Mouse (Mus musculus): ENCODE results near the gene Arpp19.

The Arpp19 gene

GRCm38 (mm10) chr9:75038357-75038688 lies 909 bp downstream of the Arpp19 start:
- DNase-seq (ENCODE audit: low spot score in 2 of 2) = no peak

DNA sequence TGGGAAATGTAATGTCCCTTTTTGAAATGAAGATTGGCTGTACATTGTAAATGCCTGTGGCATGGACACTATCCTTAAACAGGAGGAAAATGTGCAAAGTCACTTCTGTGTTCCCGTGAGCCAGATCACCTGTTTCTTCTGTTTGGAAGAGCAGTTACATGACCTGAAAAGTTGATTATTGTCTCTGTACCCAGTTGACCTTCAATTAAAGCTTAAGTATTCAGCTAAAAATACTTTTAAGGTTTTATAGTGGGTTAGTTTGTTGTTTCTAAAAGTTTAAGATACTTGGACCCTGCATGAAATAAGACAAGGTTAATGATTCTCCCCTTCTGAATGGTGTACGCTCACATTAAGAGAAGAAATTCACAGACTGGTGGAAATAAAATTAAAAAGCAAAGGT lies 3.2 kb downstream of the Arpp19 start:
- DNase-seq (ENCODE audit: low spot score in 2 of 2) = no peak

DNA sequence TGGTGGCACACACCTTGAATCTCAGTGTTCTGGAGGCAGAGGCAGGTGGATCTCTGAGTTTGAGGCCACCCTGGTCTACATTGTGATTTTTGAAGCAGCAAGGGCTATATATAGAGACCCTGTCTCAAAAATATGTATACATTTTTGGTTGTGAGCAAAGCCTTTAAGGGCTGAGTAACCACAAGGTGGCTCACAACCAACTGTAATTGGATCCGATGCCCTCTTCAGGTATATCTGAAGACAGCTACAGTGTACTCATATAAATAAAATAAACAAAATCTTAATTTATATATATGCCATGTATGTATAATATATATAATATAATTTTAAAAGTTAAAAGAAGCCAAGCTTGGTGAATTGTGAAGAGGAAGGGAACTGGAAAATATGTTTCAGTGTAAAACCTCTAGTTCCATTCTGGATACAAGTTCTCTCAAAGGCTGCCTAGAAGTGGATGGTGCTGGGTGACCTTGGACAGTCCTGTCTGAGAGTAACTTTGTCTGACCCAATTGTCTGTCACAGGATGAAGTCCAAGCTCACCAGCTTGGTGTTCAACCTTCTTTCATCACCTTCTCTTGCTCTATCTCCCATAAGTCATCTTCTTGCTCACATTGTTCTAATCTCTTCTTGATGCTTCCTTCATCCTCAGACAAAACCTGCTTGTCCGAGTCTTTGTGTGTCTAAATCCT lies 4.6 kb downstream of the Arpp19 start:
- no peak for DNase-seq (ENCODE audit: low spot score in 2 of 2)

DNA sequence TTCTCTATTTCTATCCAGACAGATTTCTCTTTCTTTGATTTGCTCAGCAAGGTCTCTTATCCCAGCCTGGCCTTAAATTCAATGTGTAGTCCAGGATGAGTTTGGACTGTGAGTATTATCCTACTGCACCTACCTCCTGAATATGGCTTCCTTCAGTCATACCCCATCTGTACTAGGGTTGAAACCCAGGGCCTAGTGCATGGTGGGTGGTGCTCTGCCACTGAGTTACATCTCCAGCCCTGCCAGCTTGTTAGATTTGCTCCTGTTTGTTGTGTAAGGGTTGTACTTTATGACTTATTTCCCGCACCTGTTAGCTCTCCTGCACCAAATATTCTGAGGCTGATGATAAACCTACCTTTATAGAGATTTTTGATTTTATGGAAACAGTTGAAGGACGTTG lies 5.8 kb downstream of the Arpp19 start:
- no peak for DNase-seq (ENCODE audit: low spot score in 2 of 2)

DNA sequence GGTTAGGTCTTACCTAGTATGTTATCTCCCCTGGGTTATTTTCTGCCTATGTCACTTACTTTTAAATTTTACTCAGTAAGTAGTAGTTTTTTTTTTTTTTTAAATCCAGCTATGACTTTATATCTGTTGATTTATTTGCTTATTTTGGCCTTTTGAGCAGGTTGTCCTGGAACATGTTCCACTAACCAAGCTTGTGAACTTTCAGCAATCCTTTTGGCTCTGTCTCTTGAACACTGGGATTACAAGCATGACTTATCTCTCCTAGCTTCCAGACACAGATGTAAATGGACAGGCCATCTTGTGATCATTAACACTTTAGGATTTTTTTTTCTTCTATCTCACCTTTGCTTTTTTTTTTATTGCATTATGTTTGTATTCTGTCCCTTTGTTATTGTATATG lies 9.7 kb downstream of the Arpp19 start:
- no peak for DNase-seq (ENCODE audit: low spot score in 2 of 2)

GRCm38 (mm10) chr9:75049100-75049499 lies 11.7 kb downstream of the Arpp19 start:
- DNase-seq (ENCODE audit: low spot score in 2 of 2) = no peak

DNA sequence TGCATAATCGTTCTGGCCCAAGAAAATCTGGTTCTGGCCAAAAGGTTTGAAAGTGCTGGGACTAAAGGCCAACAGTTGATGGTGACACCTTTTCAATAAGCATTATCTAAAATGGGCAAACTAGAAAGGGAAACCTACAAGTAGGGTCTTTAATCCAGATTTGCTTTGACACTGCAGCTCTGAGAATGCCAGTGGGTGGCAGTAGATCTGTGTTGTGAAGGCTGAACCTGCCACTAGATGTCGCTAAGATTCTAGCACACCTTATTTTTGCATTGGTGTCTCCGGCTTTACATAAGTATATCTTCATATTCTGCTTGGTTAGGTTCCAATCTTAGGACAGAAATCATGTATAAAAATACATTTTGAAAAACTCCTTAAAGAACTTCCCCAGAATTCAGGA lies 12.6 kb downstream of the Arpp19 start:
- peak in 1 of 2 experiments; percentile 59 for DNase-seq (ENCODE audit: low spot score in 2 of 2)

DNA sequence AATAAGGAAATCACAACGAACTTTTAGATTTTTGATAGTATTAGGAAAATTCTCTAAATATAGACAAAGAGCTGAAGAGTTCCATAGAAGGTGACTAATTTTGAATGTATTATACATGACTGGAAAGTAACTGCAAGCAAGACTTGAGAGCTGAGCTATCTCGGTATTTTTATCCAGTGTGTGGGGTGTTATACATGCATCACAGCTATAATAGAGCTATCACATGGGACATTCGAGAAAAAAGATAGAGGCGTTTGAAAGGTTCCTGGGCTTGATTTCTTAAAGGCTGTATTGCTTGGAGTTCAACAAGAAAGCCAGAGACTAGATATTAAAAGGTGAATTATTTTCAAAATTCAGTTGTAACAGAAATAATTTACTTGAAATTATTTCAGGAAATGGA lies 14.4 kb downstream of the Arpp19 start:
- DNase-seq (ENCODE audit: low spot score in 2 of 2) = no peak

DNA sequence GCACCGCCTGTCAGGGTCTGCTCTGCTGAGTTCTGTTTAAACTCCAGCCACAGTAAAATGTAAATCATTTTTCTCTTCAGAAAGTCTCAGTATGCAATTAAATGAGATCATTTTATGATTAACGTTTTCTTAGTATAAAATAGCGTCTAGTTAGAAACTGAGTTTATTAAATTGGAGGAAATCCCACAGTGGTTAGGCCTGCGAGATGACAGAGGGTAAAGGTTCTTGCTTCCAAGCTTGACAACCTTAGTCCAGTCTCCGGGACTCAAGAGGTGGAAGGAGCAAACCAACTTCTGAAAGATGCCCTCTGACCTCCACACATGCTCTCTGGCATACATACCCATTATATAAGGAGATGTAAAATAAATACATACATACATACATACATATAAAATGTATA lies 17.6 kb downstream of the Arpp19 start:
- DNase-seq (ENCODE audit: low spot score in 2 of 2) = no peak

- DNase-seq (ENCODE audit: low spot score in 2 of 2) = no peak
Observed at GRCm38 (mm10) chr9:75064678-75065331, 27.4 kb downstream of the Arpp19 start.

DNA sequence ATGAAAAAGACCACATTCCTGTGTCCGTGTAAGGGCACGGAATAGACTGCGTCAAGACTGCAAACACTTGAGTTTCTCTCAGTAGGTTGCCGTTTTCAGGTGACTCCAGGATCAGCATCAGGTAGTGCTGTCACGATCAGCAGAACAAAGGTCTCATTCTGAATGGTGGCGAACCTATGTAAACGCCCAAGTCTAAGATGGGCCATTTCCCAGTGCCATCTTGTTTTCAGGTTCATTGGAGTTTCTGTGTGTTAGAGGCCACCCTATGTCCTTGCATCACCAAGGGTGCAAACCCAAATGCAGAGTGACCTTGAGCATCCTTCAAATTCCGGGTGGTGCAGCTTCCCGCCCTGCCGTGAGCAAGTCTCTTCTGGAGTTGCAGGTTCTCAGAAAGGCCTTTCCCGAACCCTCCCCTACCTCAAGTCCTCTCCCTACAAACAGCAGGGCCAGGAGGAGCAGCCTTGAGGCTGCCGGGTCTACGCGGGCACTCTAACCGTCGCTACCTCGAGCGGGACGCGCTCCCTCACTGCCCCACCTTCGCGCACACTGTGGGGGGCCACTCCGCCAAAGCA lies 33.1 kb downstream of the Arpp19 start, which contains the start of gene Myo5a:
Gene Myo5a, plus strand, starts transcription at position 559 of the 572 bp plus-strand sequence.
- no peak for DNase-seq (ENCODE audit: low spot score in 2 of 2)

- DNase-seq (ENCODE audit: low spot score in 2 of 2) = peak; percentile 56 to 77
Observed at GRCm38 (mm10) chr9:75071029-75071705, 33.8 kb downstream of the Arpp19 start.

GRCm38 (mm10) chr9:75071706-75072192 lies 34.3 kb downstream of the Arpp19 start:
- no peak for DNase-seq (ENCODE audit: low spot score in 2 of 2)

GRCm38 (mm10) chr9:75072361-75072760 lies 34.9 kb downstream of the Arpp19 start:
- DNase-seq (ENCODE audit: low spot score in 2 of 2) = no peak

GRCm38 (mm10) chr9:75077191-75077590 lies 39.8 kb downstream of the Arpp19 start:
- DNase-seq (ENCODE audit: low spot score in 2 of 2) = no peak

GRCm38 (mm10) chr9:75085242-75085824 lies 47.9 kb downstream of the Arpp19 start:
- DNase-seq (ENCODE audit: low spot score in 2 of 2) = no peak

- DNase-seq (ENCODE audit: low spot score in 2 of 2) = no peak
Observed at GRCm38 (mm10) chr9:75087823-75088222, 50.4 kb downstream of the Arpp19 start.

DNA sequence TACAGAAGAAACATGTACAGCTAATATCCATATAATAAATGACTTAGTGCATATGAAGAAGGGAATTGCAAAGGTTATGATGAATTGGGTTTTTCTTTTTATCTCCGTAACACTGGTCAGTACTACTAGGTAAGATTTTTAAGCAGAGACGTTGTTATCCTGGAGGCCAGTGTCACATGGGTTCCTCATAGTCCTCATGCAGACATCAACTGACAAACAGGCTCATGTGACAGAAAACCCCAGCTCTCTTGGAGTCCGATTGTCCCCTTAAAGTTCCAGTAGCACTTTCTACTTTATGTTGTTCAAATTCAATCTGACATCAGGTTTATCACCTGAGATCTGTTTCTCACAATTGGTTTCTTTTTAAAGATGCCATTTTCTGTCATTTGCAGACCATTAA lies 51.9 kb downstream of the Arpp19 start:
- no peak for DNase-seq (ENCODE audit: low spot score in 2 of 2)

- DNase-seq (ENCODE audit: low spot score in 2 of 2) = no peak
Observed at GRCm38 (mm10) chr9:75092134-75092533, 54.7 kb downstream of the Arpp19 start.

DNA sequence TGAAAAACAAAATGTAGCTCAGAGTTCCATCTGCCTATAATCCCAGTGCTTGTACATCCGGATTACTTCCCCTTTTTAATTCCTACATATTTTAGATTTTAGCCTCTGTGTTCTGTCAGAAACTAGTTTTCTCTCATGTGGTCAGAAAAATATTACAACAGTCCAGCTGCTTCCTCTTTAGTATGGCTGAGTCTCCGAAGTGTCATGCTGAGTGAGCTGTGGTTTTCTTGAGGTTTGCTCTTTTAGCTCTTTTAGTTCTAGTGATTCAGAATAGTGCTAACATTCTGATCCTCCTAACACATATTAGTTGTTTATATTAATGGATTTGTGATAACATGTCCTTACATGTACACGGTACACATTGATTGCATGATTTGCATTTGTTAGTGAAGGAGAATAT lies 57.3 kb downstream of the Arpp19 start:
- no peak for DNase-seq (ENCODE audit: low spot score in 2 of 2)

DNA sequence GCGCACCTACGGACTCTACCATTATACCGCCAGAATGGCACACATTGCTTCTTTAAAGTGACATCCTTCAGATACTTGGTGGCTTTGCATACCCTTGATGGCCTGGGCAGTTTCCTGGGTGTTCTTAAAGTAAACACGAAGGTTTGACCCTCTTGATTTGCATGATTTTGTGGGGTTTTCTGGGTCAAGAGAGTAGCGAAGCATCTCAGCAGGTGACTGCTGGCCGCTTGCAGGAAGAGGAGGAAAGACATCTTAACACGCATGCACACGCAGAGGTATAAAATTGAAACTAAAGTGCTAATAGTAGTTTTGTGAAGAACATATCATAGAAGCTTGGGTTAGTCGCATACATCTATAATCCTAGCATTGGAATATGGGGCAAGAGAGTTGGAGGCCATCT lies 61.5 kb downstream of the Arpp19 start:
- DNase-seq (ENCODE audit: low spot score in 2 of 2) = no peak

GRCm38 (mm10) chr9:75100157-75100781 lies 62.9 kb downstream of the Arpp19 start:
- no peak for DNase-seq (ENCODE audit: low spot score in 2 of 2)
